Mouse (Mus musculus) small intestine, adult 2 months (tissue): Measurements from ENCODE around the gene Saa2. TPM values are rescaled to one million over a fixed set of nuclear protein-coding genes. Genes with fewer than 3 reads are reported as not detected.

Source experiments
- H3K27ac ChIP-seq: fragments of 200-500 bp; 2 replicates; pipeline ENCODE4 v1.5.1; 2012; ENCODE audit warnings: low read depth, low read length, control low read depth, inconsistent platforms; ENCODE audit not compliant: insufficient read depth
- H3K27me3 ChIP-seq: fragments of 200-500 bp; 2 replicates; pipeline ENCODE4 v1.6.1; 2012; ENCODE audit warnings: mild to moderate bottlenecking, moderate library complexity, low read length, inconsistent platforms; ENCODE audit not compliant: control insufficient read depth, insufficient read depth
- H3K36me3 ChIP-seq: fragments of 200-500 bp; 2 replicates; pipeline ENCODE4 v1.6.1; 2012; ENCODE audit warnings: mild to moderate bottlenecking, low read length, control low read depth, inconsistent platforms; ENCODE audit not compliant: control insufficient read depth, insufficient read depth
- H3K4me1 ChIP-seq: fragments of 200-500 bp; 2 replicates; pipeline ENCODE4 v1.6.1; 2012; ENCODE audit warnings: low read length, inconsistent platforms, mixed read lengths; ENCODE audit not compliant: control insufficient read depth, insufficient read depth, insufficient read length
- H3K4me3 ChIP-seq: fragments of 200-500 bp; 2 replicates; pipeline ENCODE4 v1.5.1; 2012; ENCODE audit warnings: low read depth, mild to moderate bottlenecking, control low read depth, inconsistent platforms, low read length, moderate library complexity
- CTCF ChIP-seq: fragments of 200-500 bp; IDR thresholded peaks from 2 replicates; pipeline ENCODE4 v1.5.1; 2012; ENCODE audit warnings: low read depth, mild to moderate bottlenecking, control low read depth, inconsistent platforms, low read length, moderate library complexity, mixed read lengths; ENCODE audit not compliant: insufficient replicate concordance, insufficient read length; ENCODE audit errors: extremely low read depth
- POLR2A ChIP-seq: fragments of 200-500 bp; IDR thresholded peaks from 2 replicates; pipeline ENCODE4 v1.6.1; 2012; ENCODE audit warnings: low read depth, mild to moderate bottlenecking, control low read depth, inconsistent platforms, low read length, moderate library complexity
- WGBS: fragments of 180-500 bp; shearing (Covaris S2); methylation state at CpG from one replicate; pipeline ENCODE4 v1.1.7; 2018; 5-methylcytosine and 5-hydroxymethylcytosine counted together
- polyA plus RNA-seq: library from polyadenylated mRNA; depleted of rRNA; stranded (reverse); fragments of >200 nt; gene quantifications from 2 replicates; pipeline ENCODE4 v1.2.3, GENCODE M21; 2012; rRNA removed

Gene Saa2
- polyA plus RNA-seq, 1 experiment: not detected

GRCm38 (mm10) chr7:46796206-46796679 lies 44.7 kb downstream of the Saa2 start:
- peaks cover 6% of the 10 kb centered on the region; the same call in 1 of the 2 replicates for H3K4me1 ChIP-seq
- TF ChIP-seq POLR2A (no peak), CTCF (no peak)
- under 1% methylated on average over 28 of the region's 31 CpGs for WGBS
- H3K4me3 ChIP-seq: peak overlapping the region; percentile 89
- H3K27ac ChIP-seq: peak overlapping the region; percentile 82
- H3K27me3 ChIP-seq: no peaks in the 10 kb centered on the region
- H3K36me3 ChIP-seq: peaks cover 12% of the 10 kb centered on the region

- no peak overlapping the region for H3K27ac ChIP-seq
- WGBS: 21% methylated on average over 6 of the region's 6 CpGs
- H3K4me3 ChIP-seq: peak overlapping the region; percentile 49
Measured at GRCm38 (mm10) chr7:46796779-46797178, 45.2 kb downstream of the Saa2 start.

More at GRCm38 (mm10) chr7:46796779-46797178, 45.2 kb downstream of the Saa2 start:
- TF ChIP-seq POLR2A: no peak
- no peak for TF ChIP-seq CTCF
- H3K27me3 ChIP-seq: no peaks in the 10 kb centered on the region
- peaks cover 6% of the 10 kb centered on the region; the same call in 1 of the 2 replicates for H3K4me1 ChIP-seq
- peaks cover 16% of the 10 kb centered on the region for H3K36me3 ChIP-seq

Other genes with a start within 250 kb of the Saa2 start
- 6.2 and 7.5 TPM in 2 replicates for gene Sergef, start 112.0 kb upstream of the Saa2 start, polyA plus RNA-seq
- 1.6 and 2.2 TPM in 2 replicates for gene Tph1, start 79.3 kb upstream of the Saa2 start, polyA plus RNA-seq
- 2.1 and 3.5 TPM in 2 replicates for gene Saal1, start 41.1 kb upstream of the Saa2 start, polyA plus RNA-seq
- gene Saa3, start 36.1 kb upstream of the Saa2 start, polyA plus RNA-seq: 0.44 and 4.0 TPM in 2 replicates
- gene Saa4, start 19.2 kb upstream of the Saa2 start, polyA plus RNA-seq: not detected in 2 replicates
- gene Saa1, start 8.8 kb upstream of the Saa2 start, polyA plus RNA-seq: 0.56 TPM in 1 of 2 replicates, not detected in the other
- 14.4 and 22.7 TPM in 2 replicates for gene Hps5, start 44.3 kb downstream of the Saa2 start, polyA plus RNA-seq
- 3.1 and 5.9 TPM in 2 replicates for gene Gtf2h1, start 44.3 kb downstream of the Saa2 start, polyA plus RNA-seq
- gene Ldha, start 89.7 kb downstream of the Saa2 start, polyA plus RNA-seq: 766 and 1,649 TPM in 2 replicates
- gene Ldhc, start 109.4 kb downstream of the Saa2 start, polyA plus RNA-seq: not detected in 2 replicates
- gene Tsg101, start 168.2 kb downstream of the Saa2 start, polyA plus RNA-seq: 55.5 and 103 TPM in 2 replicates
- 0.58 and 0.95 TPM in 2 replicates for gene Uevld, start 206.7 kb downstream of the Saa2 start, polyA plus RNA-seq
- gene Gm9999, start 231.8 kb downstream of the Saa2 start, polyA plus RNA-seq: not detected in 2 replicates